Mouse (Mus musculus): ENCODE measurements around the gene Ece2. TPM values are rescaled to one million over a fixed set of nuclear protein-coding genes. Genes with fewer than 3 reads are reported as not detected.
A peak's percentile ranks its signal among the peaks of the same experiment; 100 is the strongest.

The Ece2 gene
- total RNA-seq (2014; rRNA removed; ENCODE audit: low replicate concordance) (0.43 and 1.5 TPM in 2 replicates), polyA plus RNA-seq (2015; fragmentation: Nextera tagmentation; extraction: Ambion mirVana) (0.21 and 0.26 TPM in 2 replicates)

DNA sequence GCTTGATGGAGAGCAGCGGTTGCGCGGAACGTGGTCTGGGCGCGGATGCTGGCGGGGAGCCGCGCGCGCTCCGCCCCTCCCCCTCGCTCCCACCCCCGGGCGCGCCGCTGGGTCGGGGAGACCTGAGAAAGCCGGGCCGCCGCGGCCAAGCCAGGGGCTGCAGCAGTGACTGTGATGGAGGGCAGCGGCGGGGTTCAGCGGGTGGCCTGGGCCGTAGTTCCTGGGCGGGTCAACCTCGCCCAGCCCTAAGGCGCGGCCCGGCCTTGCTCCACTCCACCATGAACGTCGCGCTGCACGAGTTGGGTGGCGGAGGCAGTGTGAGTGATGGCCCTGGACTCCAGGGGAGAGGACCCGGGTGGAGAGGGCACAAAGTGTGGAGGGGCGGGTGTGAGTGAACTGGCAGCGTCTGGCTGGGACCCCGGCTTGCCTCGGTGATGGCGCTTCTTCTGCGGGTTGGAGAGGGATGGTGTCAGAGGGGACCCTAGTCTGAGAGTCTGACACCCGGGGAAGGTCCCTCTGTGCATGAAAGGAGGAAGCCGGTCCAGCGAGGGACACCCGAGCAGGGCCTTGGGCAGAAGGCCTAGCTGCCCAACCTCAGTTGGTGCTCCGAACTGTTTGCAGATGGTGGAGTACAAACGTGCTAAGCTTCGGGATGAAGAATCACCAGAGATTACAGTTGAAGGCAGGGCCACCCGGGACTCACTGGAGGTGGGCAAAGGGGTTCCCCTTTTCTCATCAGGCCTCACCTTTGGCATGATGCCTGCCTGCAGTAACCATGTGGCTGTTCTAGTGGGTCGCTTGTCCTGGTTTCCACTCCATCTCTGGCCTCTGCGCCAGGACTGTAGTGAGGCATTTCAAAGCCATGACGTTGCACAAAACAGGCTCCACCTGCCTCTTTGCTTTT, at the start of gene Ece2:
Gene Ece2 (plus strand): TSS at position 98 of the 904 bp plus-strand sequence.
- Histone ChIP-seq H3K27ac (ENCODE audit: low read depth) (no peak within 1 kb of the TSS), H3K4me2 (ENCODE audit: low read depth, low read length) (peak within 1 kb of the TSS; percentile 81), H3K4me1 (ENCODE audit: control insufficient read depth, insufficient read depth) (peaks cover 3% of the 10 kb centered on the region; the same call in 1 of the 2 replicates), H3K36me3 (replicated peaks; ENCODE audit: control insufficient read depth, insufficient read depth, low read length) (no peaks in the 10 kb centered on the region), H3K9me3 (replicated peaks; ENCODE audit: control insufficient read depth, low read length) (no peaks in the 10 kb centered on the region), H3K4me3 (ENCODE audit: low read depth, low read length) (peak within 1 kb of the TSS; percentile 52), H3K9ac (replicated peaks; ENCODE audit: low read depth, low read length) (no peak within 1 kb of the TSS), H3K27me3 (ENCODE audit: control insufficient read depth, insufficient read depth, low read length) (peaks cover 28% of the 10 kb centered on the region)
- DNase-seq (ENCODE audit: low spot score) (no peak), ATAC-seq (ENCODE audit: insufficient read depth, low read depth) (no peak)
- WGBS: 10% methylated on average over 52 of the region's 54 CpGs
- TF ChIP-seq EP300 (IDR thresholded peaks at IDR 0.05; ENCODE audit: low read depth) (no peak), CTCF (IDR thresholded peaks at IDR 0.05; ENCODE audit: low read depth) (no peak)

DNA sequence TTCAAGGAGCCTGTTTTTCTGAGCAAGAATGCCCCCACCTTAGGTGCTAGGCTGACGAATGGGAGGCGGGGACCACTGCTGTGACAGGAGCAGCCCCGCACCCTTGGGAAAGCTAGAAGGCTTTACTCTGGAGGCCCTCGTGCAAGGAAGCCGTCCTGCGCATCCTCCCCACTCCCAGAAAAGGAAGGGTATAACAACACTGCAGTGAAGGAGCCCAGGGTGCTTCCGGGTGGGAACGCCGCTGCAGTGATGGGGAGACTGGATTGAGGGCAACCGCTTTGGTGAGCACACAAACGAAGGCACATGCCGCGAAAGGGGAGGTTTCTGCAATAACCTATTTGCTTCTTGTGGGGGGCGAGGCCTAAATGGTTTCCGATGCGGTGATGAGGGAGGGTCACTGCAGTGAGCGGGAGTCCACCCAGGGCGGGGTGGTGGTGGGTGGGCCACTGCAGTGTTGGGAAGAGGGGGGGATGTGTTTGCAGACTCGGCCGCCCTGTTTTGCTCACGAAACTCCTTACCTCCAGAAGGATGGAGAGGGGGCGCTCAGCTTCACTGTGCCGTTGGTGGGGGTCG, 40.2 kb upstream of the Ece2 start, which contains the start of gene Vwa5b2:
Gene Vwa5b2 (plus strand): TSS at position 106 of the 573 bp plus-strand sequence.
- DNase-seq (ENCODE audit: low spot score): no peak
- H3K27me3 ChIP-seq (ENCODE audit: control insufficient read depth, insufficient read depth, low read length): peaks cover 56% of the 10 kb centered on the region
- no peaks in the 10 kb centered on the region for H3K9me3 ChIP-seq (replicated peaks; ENCODE audit: control insufficient read depth, low read length)
- no peak for ATAC-seq (ENCODE audit: insufficient read depth, low read depth)
- 1% methylated on average over 24 of the region's 24 CpGs for WGBS
- no peak within 1 kb of the TSS for H3K27ac ChIP-seq (ENCODE audit: low read depth)
- peaks cover 11% of the 10 kb centered on the region; the same call in 1 of the 2 replicates for H3K4me1 ChIP-seq (ENCODE audit: control insufficient read depth, insufficient read depth)
- TF ChIP-seq CTCF (IDR thresholded peaks at IDR 0.05; ENCODE audit: low read depth): no peak
- no peak for TF ChIP-seq EP300 (IDR thresholded peaks at IDR 0.05; ENCODE audit: low read depth)
- peak within 1 kb of the TSS; percentile 75 for H3K4me2 ChIP-seq (ENCODE audit: low read depth, low read length)
- no peaks in the 10 kb centered on the region for H3K36me3 ChIP-seq (replicated peaks; ENCODE audit: control insufficient read depth, insufficient read depth, low read length)
- H3K4me3 ChIP-seq (ENCODE audit: low read depth, low read length): peak within 1 kb of the TSS; percentile 52
- 0 out of 2 replicates have a peak within 1 kb of the TSS, but pooled peaks have one; percentile 7 for H3K9ac ChIP-seq (replicated peaks; ENCODE audit: low read depth, low read length)

DNA sequence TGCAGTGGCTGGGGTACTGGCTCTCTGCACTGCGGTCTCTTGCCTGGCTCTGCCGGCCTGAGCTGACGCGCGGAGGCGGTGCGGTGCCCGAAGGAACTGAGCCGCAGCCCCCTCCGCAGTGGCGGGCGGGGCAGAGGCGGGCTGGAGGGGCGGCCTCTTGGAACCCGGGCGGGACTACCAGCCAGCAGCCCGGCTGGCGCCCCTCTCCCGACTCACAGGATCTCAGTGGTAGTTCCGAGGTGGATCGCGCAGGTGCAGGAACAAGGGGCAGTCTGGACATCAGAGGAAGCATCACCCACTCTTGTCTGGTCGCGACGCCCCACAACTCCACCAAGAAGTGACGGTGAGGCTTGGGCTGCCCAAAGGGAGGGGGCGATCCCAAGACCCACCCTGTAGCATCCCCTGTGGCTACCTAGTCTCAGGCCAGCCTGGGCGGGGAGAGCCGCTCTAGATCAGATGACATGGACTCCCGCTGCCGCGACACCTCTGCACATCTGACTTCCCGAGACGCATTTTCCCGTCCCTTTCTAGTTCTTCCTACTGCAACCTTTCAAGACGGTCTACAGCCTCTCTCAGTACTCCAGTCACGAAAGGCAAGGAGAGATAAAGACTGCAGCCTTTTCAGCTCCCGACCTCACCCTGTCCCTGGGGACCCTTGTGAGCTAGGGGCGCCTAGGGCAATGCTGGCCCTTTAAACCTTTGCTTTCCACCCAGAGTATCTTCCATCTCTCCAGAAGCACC, 39.5 kb upstream of the Ece2 start:
- DNase-seq (ENCODE audit: low spot score) (no peak), ATAC-seq (ENCODE audit: insufficient read depth, low read depth) (no peak)
- no peak for TF ChIP-seq EP300 (IDR thresholded peaks at IDR 0.05; ENCODE audit: low read depth)
- TF ChIP-seq CTCF (IDR thresholded peaks at IDR 0.05; ENCODE audit: low read depth): no peak
- H3K4me3 ChIP-seq (ENCODE audit: low read depth, low read length): peak overlapping the region; percentile 52
- no peaks in the 10 kb centered on the region for H3K9me3 ChIP-seq (replicated peaks; ENCODE audit: control insufficient read depth, low read length)
- peaks cover 58% of the 10 kb centered on the region for H3K27me3 ChIP-seq (ENCODE audit: control insufficient read depth, insufficient read depth, low read length)
- H3K36me3 ChIP-seq (replicated peaks; ENCODE audit: control insufficient read depth, insufficient read depth, low read length): no peaks in the 10 kb centered on the region
- peak overlapping the region; percentile 75 for H3K4me2 ChIP-seq (ENCODE audit: low read depth, low read length)
- under 1% methylated on average over 39 of the region's 39 CpGs for WGBS
- no peak overlapping the region for H3K27ac ChIP-seq (ENCODE audit: low read depth)
- H3K4me1 ChIP-seq (ENCODE audit: control insufficient read depth, insufficient read depth): peaks cover 11% of the 10 kb centered on the region; the same call in 1 of the 2 replicates
- H3K9ac ChIP-seq (replicated peaks; ENCODE audit: low read depth, low read length): 0 out of 2 replicates have a peak overlapping the region, but pooled peaks have one; percentile 7

DNA sequence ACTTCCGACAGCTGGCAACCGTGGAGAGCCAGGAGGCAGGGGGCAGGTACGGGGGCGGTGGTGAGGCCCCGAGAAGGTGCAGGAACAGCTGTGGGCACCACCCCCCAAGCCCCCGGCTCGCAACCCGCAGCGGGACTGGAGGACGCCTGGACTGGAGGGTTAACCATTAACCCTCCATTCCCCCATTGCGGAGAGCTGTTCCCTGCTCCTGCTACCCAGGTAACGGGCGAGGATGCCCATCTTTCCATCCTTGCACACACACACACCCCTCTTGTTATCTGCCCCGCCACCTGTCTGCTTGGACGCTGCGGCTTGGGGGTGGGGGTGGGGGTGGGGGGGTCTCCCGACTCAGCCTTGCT, 39.0 kb upstream of the Ece2 start:
- Histone ChIP-seq H3K4me2 (ENCODE audit: low read depth, low read length) (peak overlapping the region; percentile 75), H3K27me3 (ENCODE audit: control insufficient read depth, insufficient read depth, low read length) (peaks cover 58% of the 10 kb centered on the region), H3K4me3 (ENCODE audit: low read depth, low read length) (peak overlapping the region; percentile 52), H3K4me1 (ENCODE audit: control insufficient read depth, insufficient read depth) (peaks cover 11% of the 10 kb centered on the region; the same call in 1 of the 2 replicates), H3K36me3 (replicated peaks; ENCODE audit: control insufficient read depth, insufficient read depth, low read length) (no peaks in the 10 kb centered on the region), H3K27ac (ENCODE audit: low read depth) (no peak overlapping the region), H3K9ac (replicated peaks; ENCODE audit: low read depth, low read length) (no peak overlapping the region), H3K9me3 (replicated peaks; ENCODE audit: control insufficient read depth, low read length) (no peaks in the 10 kb centered on the region)
- DNase-seq (ENCODE audit: low spot score): no peak
- 5% methylated on average over 17 of the region's 17 CpGs for WGBS
- TF ChIP-seq EP300 (IDR thresholded peaks at IDR 0.05; ENCODE audit: low read depth) (no peak), CTCF (IDR thresholded peaks at IDR 0.05; ENCODE audit: low read depth) (no peak)
- ATAC-seq (ENCODE audit: insufficient read depth, low read depth): 0 out of 2 replicates have a peak, but pooled peaks have one; percentile 14
